Mouse (Mus musculus): ENCODE measurements around the gene Reep3.

The Reep3 gene

DNA sequence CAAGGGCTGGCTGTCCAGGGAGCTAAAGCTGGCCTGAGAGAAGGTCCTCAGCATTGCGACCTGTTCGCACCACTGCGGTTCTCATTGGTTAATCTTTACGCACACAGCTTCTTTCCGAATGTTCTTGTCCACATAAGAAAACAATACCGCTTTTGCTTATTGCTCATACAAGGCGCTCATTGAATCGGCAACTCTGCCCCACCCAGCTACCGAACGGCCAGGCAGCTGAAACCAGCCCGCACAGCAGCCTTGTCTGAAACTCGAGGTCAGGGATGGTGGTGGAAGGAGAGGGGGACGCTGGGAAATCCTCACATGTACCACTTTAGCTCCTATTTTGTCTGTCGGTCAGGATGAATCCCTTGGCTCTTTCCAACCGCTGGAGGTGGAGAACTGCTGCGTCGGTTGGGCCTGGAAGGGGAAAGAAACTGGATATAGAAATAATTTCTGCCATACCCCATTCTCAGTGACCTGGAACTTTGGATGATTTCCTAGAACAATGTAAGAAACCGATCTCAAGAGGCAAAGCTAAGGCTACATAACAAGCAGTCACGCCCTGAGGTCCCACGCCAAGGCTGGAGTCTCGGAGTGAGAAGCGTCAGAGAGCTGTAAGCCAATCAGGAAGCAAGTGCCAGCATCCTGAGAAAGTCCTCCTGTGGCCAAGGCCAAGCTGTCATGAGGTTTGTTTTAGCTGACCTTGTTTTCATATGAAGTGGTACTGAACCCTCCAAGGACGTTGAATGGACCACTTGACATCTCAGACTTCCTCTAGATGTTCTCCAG, 126.2 kb downstream of the Reep3 start:
- no peak for DNase-seq (ENCODE audit: low spot score)

DNA sequence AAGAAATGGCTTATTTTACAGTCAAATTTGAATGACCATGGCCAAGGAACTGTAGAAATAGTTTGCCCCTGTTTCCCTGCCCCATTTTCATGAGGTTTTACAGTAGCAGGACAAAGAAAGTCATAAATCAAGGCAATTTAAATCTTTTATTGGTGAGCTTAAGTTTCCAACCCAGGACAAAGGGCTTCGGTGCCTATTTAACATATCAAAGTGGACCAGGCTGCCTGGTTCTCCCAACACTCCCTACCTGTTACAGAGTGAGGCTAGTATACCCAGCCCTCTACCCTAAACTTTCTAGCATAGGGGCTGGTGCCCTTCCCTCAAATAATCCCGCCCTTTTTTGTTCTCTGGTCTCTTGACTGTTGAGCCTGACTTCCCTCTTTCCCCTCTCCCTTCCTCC, 127.2 kb downstream of the Reep3 start:
- no peak for DNase-seq (ENCODE audit: low spot score)

DNA sequence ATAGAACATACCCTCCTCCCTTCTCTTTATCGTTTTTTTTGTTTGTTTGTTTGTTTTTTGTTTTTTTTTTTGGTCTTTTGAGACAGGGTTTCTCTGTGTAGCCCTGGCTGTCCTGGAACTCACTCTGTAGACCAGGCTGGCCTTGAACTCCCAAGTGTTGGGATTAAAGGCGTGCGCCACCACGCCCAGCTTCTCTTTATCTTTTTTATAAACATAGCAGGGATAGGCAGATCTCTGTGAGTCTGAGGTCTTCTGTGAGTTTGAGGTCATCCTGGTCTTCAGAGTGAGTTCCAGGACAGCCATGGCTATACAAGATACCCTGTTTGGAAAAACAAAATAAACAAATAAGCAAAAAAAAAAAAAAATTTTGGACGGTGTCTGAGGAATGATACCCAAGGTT, 127.7 kb downstream of the Reep3 start:
- DNase-seq (ENCODE audit: low spot score): no peak

DNA sequence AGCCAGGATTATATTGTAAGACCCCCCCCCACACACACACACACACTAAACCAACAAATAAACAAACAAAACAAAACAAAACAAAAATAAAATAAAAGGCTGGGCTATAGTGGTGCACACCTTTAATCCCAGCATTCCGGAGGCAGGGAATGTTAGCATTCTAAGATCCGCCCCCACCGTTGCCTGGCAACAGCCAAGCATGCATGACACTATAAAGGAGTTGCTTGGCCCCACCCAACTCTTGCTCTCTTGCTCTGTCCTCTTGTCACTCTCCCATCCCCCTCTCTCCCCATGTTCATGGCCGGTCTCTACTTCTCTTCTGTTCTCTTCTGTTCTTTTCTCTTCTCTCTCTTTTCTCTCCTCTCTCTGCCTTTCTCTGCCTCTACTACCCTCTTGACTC, 128.2 kb downstream of the Reep3 start:
- DNase-seq (ENCODE audit: low spot score): no peak

DNA sequence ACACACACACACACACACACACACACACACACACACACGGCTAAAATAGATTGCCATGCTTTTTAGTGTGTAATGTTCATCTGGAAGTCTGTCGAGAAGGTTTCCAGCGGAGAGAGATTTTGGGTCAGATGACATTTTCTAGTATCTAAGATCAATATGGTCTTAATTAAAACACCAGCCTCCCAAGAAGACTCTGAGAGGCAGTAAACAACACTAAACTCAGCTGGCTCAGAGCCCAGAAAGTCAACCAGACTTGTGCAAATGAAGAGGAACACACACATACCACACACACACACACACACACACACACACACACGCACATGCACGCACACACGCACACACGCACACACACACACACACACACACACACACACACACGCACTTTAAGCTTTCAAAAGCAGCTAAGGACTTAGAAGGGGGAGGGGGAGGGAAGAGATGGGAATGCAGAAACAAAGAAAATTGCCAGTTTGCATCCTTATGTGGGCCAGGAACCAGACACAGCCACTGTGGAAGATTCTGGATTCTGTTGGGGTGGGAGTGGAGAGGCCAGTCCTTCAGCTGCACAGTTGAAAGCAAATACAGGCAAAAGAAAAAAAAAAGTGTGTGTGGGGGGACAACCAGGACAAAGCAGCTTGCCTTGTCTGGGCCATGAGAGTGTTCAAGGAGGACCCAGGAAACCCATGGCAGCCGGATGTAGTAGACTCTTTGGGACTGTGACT, 130.2 kb downstream of the Reep3 start:
- DNase-seq (ENCODE audit: low spot score): no peak

DNA sequence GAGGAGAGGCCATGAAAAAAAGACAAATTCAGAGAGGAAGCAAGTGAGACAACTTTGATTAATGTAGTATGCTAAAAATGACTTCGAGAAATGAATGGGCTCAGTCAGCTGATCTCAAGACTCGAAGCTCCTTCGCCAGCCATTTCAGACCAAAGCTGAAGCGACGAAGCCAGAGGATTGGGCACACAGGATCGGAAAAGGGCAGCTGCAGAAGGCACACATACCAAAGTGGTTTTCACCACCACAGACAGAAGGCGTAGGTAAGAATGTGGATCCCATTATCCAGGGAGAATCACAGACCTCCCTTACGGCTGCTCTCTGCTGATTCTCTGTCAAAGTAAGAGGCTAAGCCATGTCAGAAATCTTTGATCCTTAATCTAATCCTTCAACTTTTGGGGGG, 136.6 kb downstream of the Reep3 start:
- no peak for DNase-seq (ENCODE audit: low spot score)

Measured in ovary, postnatal 10 days (tissue).